Mouse (Mus musculus): Measurements from ENCODE around the gene Klhl40. TPM values are rescaled to one million over a fixed set of nuclear protein-coding genes. Genes with fewer than 3 reads are reported as not detected.

The Klhl40 gene
- total and polyA plus RNA-seq, 2 experiments: 0.18 TPM; not detected in 1

GRCm38 (mm10) chr9:121756785-121757184 lies 20.6 kb upstream of the Klhl40 start:
- Histone ChIP-seq H3K36me3 (ENCODE audit: control insufficient read depth, insufficient read depth, low read length) (peaks cover 44% of the 10 kb centered on the region), H3K4me3 (ENCODE audit: insufficient read depth, low read depth, low read length) (no peak overlapping the region), H3K27me3 (ENCODE audit: control insufficient read depth, insufficient read depth, low read length) (no peaks in the 10 kb centered on the region), H3K9ac (ENCODE audit: low read depth, low read length) (no peak overlapping the region), H3K27ac (replicated peaks; ENCODE audit: insufficient read depth, low read depth, low read length) (no peak overlapping the region), H3K4me1 (ENCODE audit: control insufficient read depth, insufficient read depth, low read length) (peaks cover 12% of the 10 kb centered on the region), H3K79me2 (ENCODE audit: control insufficient read depth, insufficient read depth, low read length) (no peaks in the 10 kb centered on the region)
- TF ChIP-seq POLR2A (IDR thresholded peaks at IDR 0.05; ENCODE audit: extremely low read depth, insufficient read depth, low read length) (no peak), CTCF (IDR thresholded peaks at IDR 0.05; ENCODE audit: low read depth, low read length) (no peak)
- WGBS: 83% methylated on average over 3 of the region's 3 CpGs
- DNase-seq (ENCODE audit: extremely low read depth, low read depth, low spot score): no peak

DNA sequence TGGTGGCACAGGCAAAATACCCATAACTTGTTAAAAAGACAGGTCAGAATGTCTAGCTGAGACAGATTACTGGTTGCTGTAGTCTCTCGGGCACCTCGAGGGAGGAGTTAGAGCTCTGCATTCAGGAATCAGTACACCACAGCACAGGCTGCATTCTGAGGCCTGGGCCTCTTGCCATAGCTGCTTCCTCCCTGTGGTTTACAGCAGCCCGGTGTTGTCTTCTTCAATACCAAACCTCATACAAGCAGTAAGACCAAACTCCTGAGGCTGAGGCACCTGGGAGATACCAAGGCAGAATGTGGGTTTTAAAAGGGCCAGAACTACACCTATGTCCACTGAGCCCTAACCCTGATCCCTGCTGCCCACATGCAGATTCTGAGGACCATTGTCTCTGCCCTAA lies 20.0 kb upstream of the Klhl40 start:
- Histone ChIP-seq H3K4me1 (ENCODE audit: control insufficient read depth, insufficient read depth, low read length) (peaks cover 12% of the 10 kb centered on the region), H3K4me3 (ENCODE audit: insufficient read depth, low read depth, low read length) (no peak overlapping the region), H3K27me3 (ENCODE audit: control insufficient read depth, insufficient read depth, low read length) (no peaks in the 10 kb centered on the region), H3K36me3 (ENCODE audit: control insufficient read depth, insufficient read depth, low read length) (peaks cover 37% of the 10 kb centered on the region), H3K79me2 (ENCODE audit: control insufficient read depth, insufficient read depth, low read length) (no peaks in the 10 kb centered on the region), H3K9ac (ENCODE audit: low read depth, low read length) (no peak overlapping the region), H3K27ac (replicated peaks; ENCODE audit: insufficient read depth, low read depth, low read length) (no peak overlapping the region)
- WGBS: 70% methylated on average over 3 of the region's 3 CpGs
- DNase-seq (ENCODE audit: extremely low read depth, low read depth, low spot score): no peak
- TF ChIP-seq CTCF (IDR thresholded peaks at IDR 0.05; ENCODE audit: low read depth, low read length) (no peak), POLR2A (IDR thresholded peaks at IDR 0.05; ENCODE audit: extremely low read depth, insufficient read depth, low read length) (no peak)

GRCm38 (mm10) chr9:121757835-121758814 lies 19.3 kb upstream of the Klhl40 start:
- no peak overlapping the region for H3K9ac ChIP-seq (ENCODE audit: low read depth, low read length)
- WGBS: 47% methylated on average over 10 of the region's 10 CpGs
- no peaks in the 10 kb centered on the region for H3K79me2 ChIP-seq (ENCODE audit: control insufficient read depth, insufficient read depth, low read length)
- H3K4me1 ChIP-seq (ENCODE audit: control insufficient read depth, insufficient read depth, low read length): peaks cover 12% of the 10 kb centered on the region
- H3K27me3 ChIP-seq (ENCODE audit: control insufficient read depth, insufficient read depth, low read length): no peaks in the 10 kb centered on the region
- H3K4me3 ChIP-seq (ENCODE audit: insufficient read depth, low read depth, low read length): no peak overlapping the region
- TF ChIP-seq POLR2A (IDR thresholded peaks at IDR 0.05; ENCODE audit: extremely low read depth, insufficient read depth, low read length): no peak
- TF ChIP-seq CTCF (IDR thresholded peaks at IDR 0.05; ENCODE audit: low read depth, low read length): no peak
- H3K27ac ChIP-seq (replicated peaks; ENCODE audit: insufficient read depth, low read depth, low read length): no peak overlapping the region
- peaks cover 32% of the 10 kb centered on the region for H3K36me3 ChIP-seq (ENCODE audit: control insufficient read depth, insufficient read depth, low read length)
- DNase-seq (ENCODE audit: extremely low read depth, low read depth, low spot score): peak; percentile 22

DNA sequence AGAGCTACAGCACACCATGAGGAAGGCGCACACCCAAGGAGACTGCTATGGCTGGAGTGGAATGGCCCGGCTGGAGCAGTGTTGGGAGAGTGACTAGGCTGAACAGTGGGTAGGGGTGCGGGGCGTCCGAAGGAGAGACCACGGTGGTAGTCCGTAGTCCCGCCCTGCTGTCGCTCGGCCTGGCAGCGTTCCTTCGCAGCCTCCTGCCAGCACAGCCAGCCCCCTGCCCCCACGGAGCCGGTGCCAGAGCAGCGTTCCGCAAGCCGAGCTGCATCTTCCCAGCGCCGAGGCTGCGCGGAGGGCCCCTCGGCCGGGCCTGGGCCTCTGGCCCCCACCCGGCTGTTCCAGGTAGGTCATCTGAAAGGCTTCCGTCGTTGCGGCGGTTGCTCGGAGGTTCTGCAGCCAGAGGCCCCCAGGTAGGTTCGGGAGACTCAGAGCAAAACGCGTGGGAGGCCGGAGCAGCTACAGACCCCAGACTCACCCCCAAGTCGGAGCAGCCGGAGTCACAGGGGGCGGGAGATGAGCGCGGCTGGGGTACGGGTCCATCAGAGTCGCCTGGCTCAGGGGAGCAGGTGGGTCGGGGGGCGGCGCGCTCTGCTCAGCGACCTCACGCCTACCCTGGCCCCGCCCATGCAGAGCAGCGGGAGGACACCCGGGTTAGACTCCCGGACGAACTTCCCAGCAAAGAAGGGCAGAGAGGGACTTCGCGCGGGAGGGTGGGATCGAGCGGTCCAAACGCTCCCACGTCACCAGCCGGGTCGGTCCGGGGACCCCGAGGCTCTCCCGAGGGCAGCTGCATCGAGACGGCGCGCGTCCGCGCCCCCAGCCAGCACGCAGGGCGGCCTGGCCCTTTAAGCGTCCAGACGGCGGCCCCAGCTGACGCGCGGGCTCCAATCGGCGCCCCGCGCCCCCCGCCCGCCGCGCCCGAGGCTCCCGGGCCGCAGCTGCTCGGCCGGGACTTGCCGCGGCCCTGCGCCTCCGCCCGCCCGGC lies 18.0 kb upstream of the Klhl40 start, which contains the start of gene Zfp651:
Zfp651 (plus strand) TSS at position 240 of the 991 bp plus-strand sequence.
- no peak for DNase-seq (ENCODE audit: extremely low read depth, low read depth, low spot score)
- Histone ChIP-seq H3K79me2 (ENCODE audit: control insufficient read depth, insufficient read depth, low read length) (no peaks in the 10 kb centered on the region), H3K36me3 (ENCODE audit: control insufficient read depth, insufficient read depth, low read length) (peaks cover 23% of the 10 kb centered on the region), H3K9ac (ENCODE audit: low read depth, low read length) (peak within 1 kb of the TSS; percentile 56), H3K4me3 (ENCODE audit: insufficient read depth, low read depth, low read length) (peak within 1 kb of the TSS; percentile 55), H3K27me3 (ENCODE audit: control insufficient read depth, insufficient read depth, low read length) (no peaks in the 10 kb centered on the region), H3K4me1 (ENCODE audit: control insufficient read depth, insufficient read depth, low read length) (peaks cover 12% of the 10 kb centered on the region), H3K27ac (replicated peaks; ENCODE audit: insufficient read depth, low read depth, low read length) (no peak within 1 kb of the TSS)
- 2% methylated on average over 97 of the region's 97 CpGs for WGBS
- no peak for TF ChIP-seq CTCF (IDR thresholded peaks at IDR 0.05; ENCODE audit: low read depth, low read length)
- TF ChIP-seq POLR2A (IDR thresholded peaks at IDR 0.05; ENCODE audit: extremely low read depth, insufficient read depth, low read length): no peak

DNA sequence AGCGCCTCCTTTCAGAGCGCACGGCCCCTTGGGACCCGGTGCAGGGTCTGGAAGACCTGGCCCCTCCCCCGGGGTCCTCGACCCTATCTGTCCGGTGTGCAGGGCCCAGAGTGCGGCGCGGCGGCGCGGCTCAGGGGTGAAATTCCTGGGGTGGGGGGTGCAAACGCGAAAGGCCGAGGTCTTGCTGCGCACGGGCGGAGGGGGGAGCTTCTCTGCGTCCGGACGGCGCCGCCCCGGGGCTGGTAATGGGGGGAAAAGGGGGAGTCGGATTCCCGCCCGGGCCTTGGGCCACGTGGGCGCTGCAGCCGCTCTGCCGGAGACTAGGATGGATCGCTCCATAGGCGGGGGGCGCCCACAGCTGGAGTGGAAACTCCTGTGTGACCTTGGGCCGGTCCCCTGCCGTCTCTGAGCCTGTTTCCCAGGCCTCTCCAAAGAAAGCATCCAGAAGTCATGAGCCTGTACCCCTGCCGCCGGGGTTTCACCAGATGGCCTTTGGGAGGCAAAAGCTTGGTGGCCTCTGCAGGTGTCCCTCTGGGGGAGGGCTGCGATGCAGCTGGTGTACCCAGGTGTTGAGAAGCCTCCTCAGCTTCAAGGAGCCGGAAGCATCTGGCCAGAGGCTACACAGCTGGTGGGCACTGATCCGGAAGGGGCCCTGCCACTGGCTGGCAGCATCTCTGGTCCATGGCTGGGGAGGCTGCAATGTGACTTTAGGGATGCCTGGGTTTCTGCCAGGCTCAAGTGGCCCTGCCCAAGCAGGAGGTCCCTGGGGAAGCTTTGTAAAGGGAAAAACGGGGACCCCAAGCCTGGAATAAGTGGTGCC lies 16.9 kb upstream of the Klhl40 start:
- Histone ChIP-seq H3K79me2 (ENCODE audit: control insufficient read depth, insufficient read depth, low read length) (no peaks in the 10 kb centered on the region), H3K27me3 (ENCODE audit: control insufficient read depth, insufficient read depth, low read length) (no peaks in the 10 kb centered on the region), H3K9ac (ENCODE audit: low read depth, low read length) (peak overlapping the region; percentile 56; the same call in 1 of the 2 replicates), H3K4me1 (ENCODE audit: control insufficient read depth, insufficient read depth, low read length) (peaks cover 12% of the 10 kb centered on the region), H3K36me3 (ENCODE audit: control insufficient read depth, insufficient read depth, low read length) (peaks cover 13% of the 10 kb centered on the region), H3K27ac (replicated peaks; ENCODE audit: insufficient read depth, low read depth, low read length) (no peak overlapping the region), H3K4me3 (ENCODE audit: insufficient read depth, low read depth, low read length) (peak overlapping the region; percentile 55)
- WGBS: 7% methylated on average over 43 of the region's 43 CpGs
- no peak for DNase-seq (ENCODE audit: extremely low read depth, low read depth, low spot score)
- TF ChIP-seq POLR2A (IDR thresholded peaks at IDR 0.05; ENCODE audit: extremely low read depth, insufficient read depth, low read length) (no peak), CTCF (IDR thresholded peaks at IDR 0.05; ENCODE audit: low read depth, low read length) (no peak)

Measured in liver, adult 2 months (tissue).